Mouse (Mus musculus) erythroblast, embryonic 14.5 days (primary cell): ENCODE data around the gene Alg10b. TPM values are rescaled to one million over a fixed set of nuclear protein-coding genes. Genes with fewer than 3 reads are reported as not detected.
"Not testable (repeated sequence)": the region's sequence is repeated elsewhere in the genome, so short reads cannot be mapped to it uniquely, and the experiment has no call there.

Experiments used
- H3K27me3 ChIP-seq: 2 replicates; pipeline ENCODE4 v1.6.1; 2012; ENCODE audit warnings: inconsistent platforms; ENCODE audit not compliant: control insufficient read depth
- H3K36me3 ChIP-seq: 2 replicates; pipeline ENCODE4 v1.6.1; 2012; ENCODE audit warnings: mild to moderate bottlenecking, inconsistent platforms; ENCODE audit not compliant: control insufficient read depth
- H3K4me1 ChIP-seq: 2 replicates; pipeline ENCODE4 v1.6.1; 2012; ENCODE audit warnings: inconsistent platforms; ENCODE audit not compliant: control insufficient read depth
- H3K4me3 ChIP-seq: replicated peaks from 2 replicates; pipeline ENCODE3; 2012; ENCODE audit warnings: moderate library complexity, mild to moderate bottlenecking, inconsistent platforms
- H3K9me3 ChIP-seq: 2 replicates; pipeline ENCODE4 v1.6.1; 2012; ENCODE audit warnings: low read length, inconsistent platforms, mixed read lengths; ENCODE audit not compliant: control insufficient read depth
- GATA1 ChIP-seq: IDR thresholded peaks from 2 replicates; pipeline ENCODE4 v1.6.1; 2012; ENCODE audit warnings: low read length, inconsistent platforms, mixed read lengths
- TAL1 ChIP-seq: IDR thresholded peaks from 3 replicates; pipeline ENCODE4 v1.6.1; 2012; ENCODE audit warnings: low read length, inconsistent platforms, mixed read lengths
- polyA plus RNA-seq: library from polyadenylated mRNA; stranded (reverse); fragments of >175 nt; gene quantifications from 2 replicates; pipeline ENCODE4 v1.2.3, GENCODE M21; 2012

The Alg10b gene
- 0.29 and 0.53 TPM in 2 replicates for polyA plus RNA-seq

GRCm38 (mm10) chr15:90223969-90224750 lies at the start of gene Alg10b:
TSS of gene Alg10b (plus strand) at chr15:90224311.
- Histone ChIP-seq H3K36me3 (peaks cover 30% of the 10 kb centered on the region), H3K4me3 (peak within 1 kb of the TSS; percentile 69), H3K4me1 (peaks cover 24% of the 10 kb centered on the region), H3K9me3 (no peaks in the 10 kb centered on the region), H3K27me3 (no peaks in the 10 kb centered on the region)
- TF ChIP-seq GATA1: no peak
- TF ChIP-seq TAL1: no peak

GRCm38 (mm10) chr15:90183108-90183507 lies 41.0 kb upstream of the Alg10b start:
- not testable (repeated sequence) for H3K4me3 ChIP-seq, H3K36me3 ChIP-seq, H3K9me3 ChIP-seq, H3K27me3 ChIP-seq, H3K4me1 ChIP-seq

GRCm38 (mm10) chr15:90183511-90183910 lies 40.6 kb upstream of the Alg10b start:
- no peaks in the 10 kb centered on the region for H3K27me3 ChIP-seq
- H3K9me3 ChIP-seq: no peaks in the 10 kb centered on the region
- TF ChIP-seq GATA1: no peak
- TF ChIP-seq TAL1: no peak
- H3K4me3 ChIP-seq: no peak overlapping the region
- H3K4me1 ChIP-seq: no peaks in the 10 kb centered on the region
- no peaks in the 10 kb centered on the region for H3K36me3 ChIP-seq

GRCm38 (mm10) chr15:90184743-90185142 lies 39.4 kb upstream of the Alg10b start:
- no peaks in the 10 kb centered on the region for H3K27me3 ChIP-seq
- H3K36me3 ChIP-seq: no peaks in the 10 kb centered on the region
- TF ChIP-seq GATA1 (no peak), TAL1 (no peak)

DNA sequence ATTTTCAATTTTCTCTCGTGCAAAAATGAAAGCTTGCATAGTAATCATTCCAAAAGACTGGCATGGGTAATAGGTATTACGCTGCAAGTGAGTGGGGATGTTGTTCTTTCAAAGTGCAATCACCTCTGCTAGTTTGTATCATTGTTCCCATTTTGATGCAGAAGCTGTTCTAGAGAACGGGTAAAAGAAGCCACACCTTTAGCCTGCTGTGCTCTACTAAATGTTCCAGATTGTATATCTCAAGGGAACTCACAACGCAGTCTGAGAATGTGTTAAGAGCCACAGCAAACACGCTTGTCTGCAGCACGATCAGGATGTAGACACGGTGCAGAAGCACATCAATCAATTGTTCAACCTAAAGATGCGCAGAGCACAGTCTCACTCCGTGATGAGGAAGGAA lies 34.6 kb upstream of the Alg10b start:
- no peak overlapping the region for H3K4me3 ChIP-seq
- H3K4me1 ChIP-seq: no peaks in the 10 kb centered on the region
- no peaks in the 10 kb centered on the region for H3K27me3 ChIP-seq
- no peaks in the 10 kb centered on the region for H3K36me3 ChIP-seq
- TF ChIP-seq GATA1 (no peak), TAL1 (no peak)
- peaks cover 6% of the 10 kb centered on the region for H3K9me3 ChIP-seq

More at GRCm38 (mm10) chr15:90184743-90185142, 39.4 kb upstream of the Alg10b start:
- Histone ChIP-seq H3K9me3 (no peaks in the 10 kb centered on the region), H3K4me1 (no peaks in the 10 kb centered on the region), H3K4me3 (no peak overlapping the region)

DNA sequence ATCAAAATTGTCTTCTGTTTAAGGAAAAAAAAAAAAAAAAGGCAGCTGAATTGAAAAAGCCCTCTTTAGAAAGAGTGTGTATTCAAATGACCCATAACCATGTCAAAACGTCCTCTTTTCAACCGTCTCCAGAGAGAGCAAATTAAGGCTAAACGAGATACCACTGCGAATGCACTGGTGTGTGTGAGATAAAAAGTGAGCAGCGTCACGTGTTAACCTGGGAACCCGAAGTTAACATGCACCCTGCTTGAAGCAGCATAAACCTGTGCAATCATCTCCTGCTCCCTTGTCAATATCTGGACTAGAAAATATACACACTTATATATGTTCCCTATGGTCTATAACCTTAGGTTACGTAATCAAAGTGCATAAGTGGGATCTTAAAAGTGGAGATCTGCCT lies 10.2 kb upstream of the Alg10b start:
- TF ChIP-seq GATA1: no peak
- no peak for TF ChIP-seq TAL1
- Histone ChIP-seq H3K36me3 (no peaks in the 10 kb centered on the region), H3K27me3 (no peaks in the 10 kb centered on the region), H3K4me3 (no peak overlapping the region), H3K9me3 (no peaks in the 10 kb centered on the region), H3K4me1 (no peaks in the 10 kb centered on the region)

GRCm38 (mm10) chr15:90214913-90215312 lies 9.2 kb upstream of the Alg10b start:
- Histone ChIP-seq H3K27me3 (no peaks in the 10 kb centered on the region), H3K4me1 (no peaks in the 10 kb centered on the region), H3K4me3 (no peak overlapping the region), H3K36me3 (no peaks in the 10 kb centered on the region), H3K9me3 (no peaks in the 10 kb centered on the region)
- TF ChIP-seq GATA1: no peak
- TF ChIP-seq TAL1: no peak

GRCm38 (mm10) chr15:90225058-90225575 lies 1.0 kb downstream of the Alg10b start:
- H3K4me3 ChIP-seq: peak overlapping the region; percentile 69

DNA sequence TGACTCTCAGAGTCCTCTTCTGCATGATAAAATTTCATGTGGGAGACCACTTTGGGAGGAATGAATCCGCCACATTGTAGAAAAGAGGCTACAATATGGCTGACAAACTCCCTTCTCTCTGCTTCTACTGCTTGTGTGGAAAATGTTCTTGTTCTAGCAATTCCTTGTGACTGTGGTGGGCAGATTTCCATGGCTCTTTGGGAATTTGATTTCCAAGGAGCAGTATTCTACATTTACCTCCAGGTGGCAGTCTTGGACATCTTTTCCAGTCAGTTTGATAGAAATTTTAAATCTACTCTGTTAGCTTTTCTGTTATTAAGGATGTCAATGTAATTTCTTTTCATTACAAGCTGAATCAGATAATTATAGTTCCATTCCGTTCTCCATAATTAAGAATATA lies 13.5 kb downstream of the Alg10b start:
- Histone ChIP-seq H3K4me1 (no peaks in the 10 kb centered on the region), H3K36me3 (peaks cover 16% of the 10 kb centered on the region), H3K27me3 (no peaks in the 10 kb centered on the region), H3K4me3 (no peak overlapping the region), H3K9me3 (no peaks in the 10 kb centered on the region)
- TF ChIP-seq GATA1 (no peak), TAL1 (no peak)

More at GRCm38 (mm10) chr15:90225058-90225575, 1.0 kb downstream of the Alg10b start:
- Histone ChIP-seq H3K9me3 (no peaks in the 10 kb centered on the region), H3K36me3 (peaks cover 39% of the 10 kb centered on the region), H3K4me1 (peaks cover 24% of the 10 kb centered on the region), H3K27me3 (no peaks in the 10 kb centered on the region)
- TF ChIP-seq GATA1 (no peak), TAL1 (no peak)

DNA sequence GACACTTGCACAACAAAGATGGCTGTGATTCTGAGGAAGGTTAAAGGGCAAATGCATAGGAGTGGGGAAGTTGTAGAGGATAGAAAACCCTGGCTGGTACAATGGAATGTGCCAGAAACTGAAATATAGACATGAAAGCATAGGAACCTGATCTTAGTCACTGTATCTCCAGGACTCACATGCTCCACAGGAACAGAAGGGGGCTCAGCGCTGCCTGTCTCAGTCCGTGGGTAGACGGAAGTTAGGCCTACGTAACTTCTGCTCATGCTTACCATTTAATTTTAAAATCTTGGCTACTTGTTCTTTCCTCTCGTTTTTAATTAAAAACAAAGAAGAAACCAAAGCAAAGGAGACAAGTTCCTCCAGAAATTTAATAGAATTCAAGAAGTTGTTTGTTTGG lies 20.0 kb downstream of the Alg10b start:
- Histone ChIP-seq H3K36me3 (no peaks in the 10 kb centered on the region), H3K27me3 (no peaks in the 10 kb centered on the region), H3K4me1 (no peaks in the 10 kb centered on the region), H3K4me3 (no peak overlapping the region), H3K9me3 (no peaks in the 10 kb centered on the region)
- TF ChIP-seq TAL1 (no peak), GATA1 (no peak)
